Mouse (Mus musculus) kidney, embryonic 16.5 days (tissue): ENCODE data around the gene Gdf9. TPM values are rescaled to one million over a fixed set of nuclear protein-coding genes. Genes with fewer than 3 reads are reported as not detected.
A peak's percentile ranks its signal among the peaks of the same experiment; 100 is the strongest.
"Not testable (repeated sequence)": the region's sequence is repeated elsewhere in the genome, so short reads cannot be mapped to it uniquely, and the experiment has no call there.

Source experiments
- ATAC-seq: fragments of 200-750 bp; cut with Nextera tagmentation; 2 replicates; pipeline ENCODE4 v1.8.0; 2017; ENCODE audit warnings: moderate TSS enrichment; ENCODE audit not compliant: low FRiP score, low TSS enrichment
- H3K27ac ChIP-seq: fragments of 300-500 bp; sonication (generic); 2 replicates; pipeline ENCODE4 v1.5.1; 2014; ENCODE audit warnings: low read length
- H3K27me3 ChIP-seq: fragments of 300-500 bp; sonication (generic); 2 replicates; pipeline ENCODE4 v1.6.1; 2014; ENCODE audit warnings: low read length, control low read depth, mixed read lengths; ENCODE audit not compliant: insufficient read depth
- H3K36me3 ChIP-seq: fragments of 300-500 bp; sonication (generic); 2 replicates; pipeline ENCODE4 v1.6.1; 2014; ENCODE audit warnings: low read length, control low read depth, mixed read lengths; ENCODE audit not compliant: insufficient read depth
- H3K4me1 ChIP-seq: fragments of 300-500 bp; sonication (generic); 2 replicates; pipeline ENCODE4 v1.6.1; 2014; ENCODE audit warnings: low read length, control low read depth, mixed read lengths; ENCODE audit not compliant: insufficient read depth
- H3K4me2 ChIP-seq: fragments of 300-500 bp; sonication (generic); replicated peaks from 2 replicates; pipeline ENCODE4 v1.6.1; 2014; ENCODE audit warnings: low read depth, low read length
- H3K4me3 ChIP-seq: fragments of 300-500 bp; sonication (generic); 2 replicates; pipeline ENCODE4 v1.5.1; 2014; ENCODE audit warnings: mild to moderate bottlenecking, low read length
- H3K9ac ChIP-seq: fragments of 300-500 bp; sonication (generic); replicated peaks from 2 replicates; pipeline ENCODE4 v1.6.1; 2014; ENCODE audit warnings: low read length
- H3K9me3 ChIP-seq: fragments of 300-500 bp; sonication (generic); 2 replicates; pipeline ENCODE4 v1.6.1; 2016; ENCODE audit warnings: low read length, control low read depth
- WGBS: fragments of 180-500 bp; shearing (Covaris S2); extraction: QIAGEN DNeasy Blood & Tissue Kit; methylation state at CpG from one replicate; pipeline ENCODE4 v1.1.7; 2014; 5-methylcytosine and 5-hydroxymethylcytosine counted together
- polyA plus RNA-seq: library from polyadenylated mRNA; unstranded; fragments of >200 nt; fragmentation: Nextera tagmentation; extraction: Ambion mirVana; gene quantifications from 2 replicates; pipeline ENCODE4 v1.2.1, GENCODE M21; 2015

Gdf9 gene
- polyA plus RNA-seq, 1 experiment from 2014 or later = 1.2 TPM

- Histone ChIP-seq H3K27me3 (no peaks in the 10 kb centered on the region), H3K9ac (no peak overlapping the region), H3K27ac (no peak overlapping the region), H3K4me3 (no peak overlapping the region), H3K9me3 (no peaks in the 10 kb centered on the region), H3K4me2 (no peak overlapping the region), H3K36me3 (peaks cover 8% of the 10 kb centered on the region; the same call in 1 of the 2 replicates), H3K4me1 (peaks cover 8% of the 10 kb centered on the region)
- ATAC-seq = no peak
- 82% methylated on average over 6 of the region's 6 CpGs for WGBS
Measured at GRCm38 (mm10) chr11:53425711-53426255, 5.0 kb upstream of the Gdf9 start.

GRCm38 (mm10) chr11:53426914-53427313 lies 3.9 kb upstream of the Gdf9 start:
- H3K4me2 ChIP-seq, H3K36me3 ChIP-seq, H3K4me3 ChIP-seq, H3K9me3 ChIP-seq, ATAC-seq, H3K4me1 ChIP-seq, H3K27me3 ChIP-seq, H3K9ac ChIP-seq, H3K27ac ChIP-seq: not testable (repeated sequence)
- WGBS = 83% methylated on average over 3 of the region's 3 CpGs

- Histone ChIP-seq H3K36me3 (peaks cover 8% of the 10 kb centered on the region; the same call in 1 of the 2 replicates), H3K4me3 (no peak overlapping the region), H3K9ac (no peak overlapping the region), H3K27me3 (no peaks in the 10 kb centered on the region), H3K9me3 (no peaks in the 10 kb centered on the region), H3K4me1 (peaks cover 8% of the 10 kb centered on the region), H3K4me2 (no peak overlapping the region), H3K27ac (no peak overlapping the region)
- no peak for ATAC-seq
- WGBS = 90% methylated on average over 3 of the region's 3 CpGs
Measured at GRCm38 (mm10) chr11:53427993-53428715, 2.7 kb upstream of the Gdf9 start.

GRCm38 (mm10) chr11:53428716-53429057 lies 2.1 kb upstream of the Gdf9 start:
- Histone ChIP-seq H3K4me3 (no peak overlapping the region), H3K4me2 (no peak overlapping the region), H3K27me3 (no peaks in the 10 kb centered on the region), H3K9ac (no peak overlapping the region), H3K9me3 (no peaks in the 10 kb centered on the region), H3K4me1 (peaks cover 8% of the 10 kb centered on the region), H3K36me3 (peaks cover 8% of the 10 kb centered on the region; the same call in 1 of the 2 replicates), H3K27ac (no peak overlapping the region)
- WGBS = 96% methylated on average over 5 of the region's 5 CpGs
- ATAC-seq = no peak

GRCm38 (mm10) chr11:53429182-53429581 lies 1.6 kb upstream of the Gdf9 start:
- Histone ChIP-seq H3K4me2 (peak overlapping the region; percentile 85), H3K9ac (peak overlapping the region; percentile 88; the same call in 1 of the 2 replicates), H3K36me3 (peaks cover 8% of the 10 kb centered on the region; the same call in 1 of the 2 replicates), H3K27ac (no peak overlapping the region), H3K4me3 (peak overlapping the region; percentile 92; the same call in 1 of the 2 replicates), H3K27me3 (no peaks in the 10 kb centered on the region), H3K9me3 (no peaks in the 10 kb centered on the region), H3K4me1 (peaks cover 8% of the 10 kb centered on the region)
- ATAC-seq = no peak

GRCm38 (mm10) chr11:53430300-53430669 lies 538 bp upstream of the Gdf9 start:
- H3K36me3 ChIP-seq = peaks cover 8% of the 10 kb centered on the region; the same call in 1 of the 2 replicates
- H3K27ac ChIP-seq = peak overlapping the region; percentile 56
- peak overlapping the region; percentile 92 for H3K4me3 ChIP-seq
- no peaks in the 10 kb centered on the region for H3K9me3 ChIP-seq
- H3K27me3 ChIP-seq = no peaks in the 10 kb centered on the region
- H3K4me2 ChIP-seq = peak overlapping the region; percentile 85
- H3K4me1 ChIP-seq = peaks cover 8% of the 10 kb centered on the region
- under 1% methylated on average over 34 of the region's 34 CpGs for WGBS
- no peak for ATAC-seq
- H3K9ac ChIP-seq = peak overlapping the region; percentile 88

- Histone ChIP-seq H3K9me3 (no peaks in the 10 kb centered on the region), H3K36me3 (peaks cover 8% of the 10 kb centered on the region; the same call in 1 of the 2 replicates), H3K4me3 (peak overlapping the region; percentile 92), H3K4me2 (peak overlapping the region; percentile 60), H3K27me3 (no peaks in the 10 kb centered on the region), H3K27ac (peak overlapping the region; percentile 56), H3K9ac (peak overlapping the region; percentile 58), H3K4me1 (peaks cover 8% of the 10 kb centered on the region)
- WGBS = 11% methylated on average over 9 of the region's 9 CpGs
- ATAC-seq = peak; percentile 67
Measured at GRCm38 (mm10) chr11:53431347-53432056, 679 bp downstream of the Gdf9 start.

GRCm38 (mm10) chr11:53433057-53433456 lies 2.2 kb downstream of the Gdf9 start:
- Histone ChIP-seq H3K9ac (no peak overlapping the region), H3K36me3 (peaks cover 8% of the 10 kb centered on the region; the same call in 1 of the 2 replicates)
- WGBS = 57% methylated on average over 6 of the region's 6 CpGs

GRCm38 (mm10) chr11:53435504-53435903 lies 4.7 kb downstream of the Gdf9 start:
- no peak for ATAC-seq
- 83% methylated on average over 8 of the region's 8 CpGs for WGBS

More at GRCm38 (mm10) chr11:53433057-53433456, 2.2 kb downstream of the Gdf9 start:
- Histone ChIP-seq H3K27ac (no peak overlapping the region), H3K9me3 (no peaks in the 10 kb centered on the region), H3K4me3 (no peak overlapping the region), H3K4me1 (peaks cover 8% of the 10 kb centered on the region), H3K4me2 (no peak overlapping the region), H3K27me3 (no peaks in the 10 kb centered on the region)
- no peak for ATAC-seq

GRCm38 (mm10) chr11:53436338-53436737 lies 5.5 kb downstream of the Gdf9 start:
- 87% methylated on average over 6 of the region's 6 CpGs for WGBS
- Histone ChIP-seq H3K4me2 (no peak overlapping the region), H3K27me3 (no peaks in the 10 kb centered on the region), H3K27ac (no peak overlapping the region), H3K9me3 (no peaks in the 10 kb centered on the region), H3K4me1 (no peaks in the 10 kb centered on the region), H3K9ac (no peak overlapping the region), H3K4me3 (no peak overlapping the region), H3K36me3 (no peaks in the 10 kb centered on the region)
- ATAC-seq = no peak

More at GRCm38 (mm10) chr11:53435504-53435903, 4.7 kb downstream of the Gdf9 start:
- Histone ChIP-seq H3K9me3 (no peaks in the 10 kb centered on the region), H3K4me3 (no peak overlapping the region), H3K9ac (no peak overlapping the region), H3K4me2 (no peak overlapping the region), H3K36me3 (no peaks in the 10 kb centered on the region), H3K27me3 (no peaks in the 10 kb centered on the region), H3K27ac (no peak overlapping the region), H3K4me1 (no peaks in the 10 kb centered on the region)
